Mouse (Mus musculus): Measurements from ENCODE around the gene Pip5k1b.

Pip5k1b gene

GRCm38 (mm10) chr19:24463011-24463410 is 92.7 kb downstream of the Pip5k1b start:
- peaks cover 3% of the 10 kb centered on the region; the same call in 1 of the 2 replicates for H3K9me3 ChIP-seq (ENCODE audit: low read length)
- TF ChIP-seq POU5F1 (IDR thresholded peaks at IDR 0.05; ENCODE audit: borderline replicate concordance, low read length), result no peak
- no peaks in the 10 kb centered on the region for H3K27me3 ChIP-seq (ENCODE audit: insufficient read depth, low read length)
- no peaks in the 10 kb centered on the region for H3K36me3 ChIP-seq (ENCODE audit: insufficient read depth, low read length)
- H3K4me1 ChIP-seq (replicated peaks; ENCODE audit: low read depth, low read length), result no peaks in the 10 kb centered on the region
- H3K4me3 ChIP-seq (replicated peaks; ENCODE audit: low read length), result no peak overlapping the region

GRCm38 (mm10) chr19:24456591-24457231 is 99.0 kb downstream of the Pip5k1b start:
- Histone ChIP-seq H3K4me3 (replicated peaks; ENCODE audit: low read length) (no peak overlapping the region), H3K9me3 (ENCODE audit: low read length) (no peaks in the 10 kb centered on the region), H3K27me3 (ENCODE audit: insufficient read depth, low read length) (no peaks in the 10 kb centered on the region), H3K36me3 (ENCODE audit: insufficient read depth, low read length) (no peaks in the 10 kb centered on the region), H3K4me1 (replicated peaks; ENCODE audit: low read depth, low read length) (0 out of 2 replicates have a peak, but pooled peaks cover 4% of the 10 kb centered on the region)
- no peak for TF ChIP-seq POU5F1 (IDR thresholded peaks at IDR 0.05; ENCODE audit: borderline replicate concordance, low read length)
- no peak for TF ChIP-seq NANOG (IDR thresholded peaks at IDR 0.05; ENCODE audit: borderline replicate concordance, low read length)
- no peak for TF ChIP-seq CTCF (conservative IDR thresholded peaks at IDR 0.05; ENCODE audit: low read length)

GRCm38 (mm10) chr19:24455249-24455960 is 100.3 kb downstream of the Pip5k1b start:
- H3K4me1 ChIP-seq (replicated peaks; ENCODE audit: low read depth, low read length), result 0 out of 2 replicates have a peak, but pooled peaks cover 4% of the 10 kb centered on the region
- TF ChIP-seq CTCF (conservative IDR thresholded peaks at IDR 0.05; ENCODE audit: low read length) (no peak), POU5F1 (IDR thresholded peaks at IDR 0.05; ENCODE audit: borderline replicate concordance, low read length) (no peak), NANOG (IDR thresholded peaks at IDR 0.05; ENCODE audit: borderline replicate concordance, low read length) (no peak)
- H3K9me3 ChIP-seq (ENCODE audit: low read length), result no peaks in the 10 kb centered on the region
- no peaks in the 10 kb centered on the region for H3K27me3 ChIP-seq (ENCODE audit: insufficient read depth, low read length)
- no peaks in the 10 kb centered on the region for H3K36me3 ChIP-seq (ENCODE audit: insufficient read depth, low read length)
- H3K4me3 ChIP-seq (replicated peaks; ENCODE audit: low read length), result no peak overlapping the region

- TF ChIP-seq POU5F1 (IDR thresholded peaks at IDR 0.05; ENCODE audit: borderline replicate concordance, low read length) (no peak), CTCF (conservative IDR thresholded peaks at IDR 0.05; ENCODE audit: low read length) (no peak), NANOG (IDR thresholded peaks at IDR 0.05; ENCODE audit: borderline replicate concordance, low read length) (no peak)
- Histone ChIP-seq H3K4me3 (replicated peaks; ENCODE audit: low read length) (no peak overlapping the region), H3K36me3 (ENCODE audit: insufficient read depth, low read length) (no peaks in the 10 kb centered on the region), H3K27me3 (ENCODE audit: insufficient read depth, low read length) (no peaks in the 10 kb centered on the region), H3K4me1 (replicated peaks; ENCODE audit: low read depth, low read length) (0 out of 2 replicates have a peak, but pooled peaks cover 4% of the 10 kb centered on the region), H3K9me3 (ENCODE audit: low read length) (no peaks in the 10 kb centered on the region)
These were observed 101.2 kb downstream of the Pip5k1b start for GRCm38 (mm10) chr19:24454451-24454850.

GRCm38 (mm10) chr19:24453379-24453778 is 102.3 kb downstream of the Pip5k1b start:
- Histone ChIP-seq H3K9me3 (ENCODE audit: low read length) (no peaks in the 10 kb centered on the region), H3K4me1 (replicated peaks; ENCODE audit: low read depth, low read length) (0 out of 2 replicates have a peak, but pooled peaks cover 4% of the 10 kb centered on the region), H3K4me3 (replicated peaks; ENCODE audit: low read length) (no peak overlapping the region), H3K27me3 (ENCODE audit: insufficient read depth, low read length) (no peaks in the 10 kb centered on the region), H3K36me3 (ENCODE audit: insufficient read depth, low read length) (no peaks in the 10 kb centered on the region)
- no peak for TF ChIP-seq NANOG (IDR thresholded peaks at IDR 0.05; ENCODE audit: borderline replicate concordance, low read length)
- TF ChIP-seq POU5F1 (IDR thresholded peaks at IDR 0.05; ENCODE audit: borderline replicate concordance, low read length), result no peak
- TF ChIP-seq CTCF (conservative IDR thresholded peaks at IDR 0.05; ENCODE audit: low read length), result no peak

- Histone ChIP-seq H3K9me3 (ENCODE audit: low read length) (no peaks in the 10 kb centered on the region), H3K4me1 (replicated peaks; ENCODE audit: low read depth, low read length) (peaks cover 9% of the 10 kb centered on the region), H3K36me3 (ENCODE audit: insufficient read depth, low read length) (no peaks in the 10 kb centered on the region), H3K27me3 (ENCODE audit: insufficient read depth, low read length) (no peaks in the 10 kb centered on the region), H3K4me3 (replicated peaks; ENCODE audit: low read length) (no peak overlapping the region)
- TF ChIP-seq POU5F1 (IDR thresholded peaks at IDR 0.05; ENCODE audit: borderline replicate concordance, low read length) (no peak), CTCF (conservative IDR thresholded peaks at IDR 0.05; ENCODE audit: low read length) (no peak), NANOG (IDR thresholded peaks at IDR 0.05; ENCODE audit: borderline replicate concordance, low read length) (no peak)
These were observed 103.2 kb downstream of the Pip5k1b start for GRCm38 (mm10) chr19:24452441-24452898.

GRCm38 (mm10) chr19:24451626-24452025 is 104.0 kb downstream of the Pip5k1b start:
- Histone ChIP-seq H3K4me3 (replicated peaks; ENCODE audit: low read length) (no peak overlapping the region), H3K36me3 (ENCODE audit: insufficient read depth, low read length) (no peaks in the 10 kb centered on the region), H3K27me3 (ENCODE audit: insufficient read depth, low read length) (no peaks in the 10 kb centered on the region), H3K4me1 (replicated peaks; ENCODE audit: low read depth, low read length) (peaks cover 9% of the 10 kb centered on the region), H3K9me3 (ENCODE audit: low read length) (0 out of 2 replicates have a peak, but pooled peaks cover 2% of the 10 kb centered on the region)
- no peak for TF ChIP-seq POU5F1 (IDR thresholded peaks at IDR 0.05; ENCODE audit: borderline replicate concordance, low read length)
- no peak for TF ChIP-seq CTCF (conservative IDR thresholded peaks at IDR 0.05; ENCODE audit: low read length)
- no peak for TF ChIP-seq NANOG (IDR thresholded peaks at IDR 0.05; ENCODE audit: borderline replicate concordance, low read length)

GRCm38 (mm10) chr19:24450740-24451139 is 104.9 kb downstream of the Pip5k1b start:
- Histone ChIP-seq H3K4me1 (replicated peaks; ENCODE audit: low read depth, low read length) (peaks cover 9% of the 10 kb centered on the region), H3K27me3 (ENCODE audit: insufficient read depth, low read length) (no peaks in the 10 kb centered on the region), H3K36me3 (ENCODE audit: insufficient read depth, low read length) (no peaks in the 10 kb centered on the region), H3K4me3 (replicated peaks; ENCODE audit: low read length) (no peak overlapping the region), H3K9me3 (ENCODE audit: low read length) (0 out of 2 replicates have a peak, but pooled peaks cover 2% of the 10 kb centered on the region)
- TF ChIP-seq POU5F1 (IDR thresholded peaks at IDR 0.05; ENCODE audit: borderline replicate concordance, low read length) (no peak), NANOG (IDR thresholded peaks at IDR 0.05; ENCODE audit: borderline replicate concordance, low read length) (no peak), CTCF (conservative IDR thresholded peaks at IDR 0.05; ENCODE audit: low read length) (no peak)

All from E14TG2a.4 (cell line).